Mouse (Mus musculus) cerebellum, adult 2 months (tissue): ENCODE results near the gene Cda.

Experiments used
- CTCF ChIP-seq: fragments of 200-500 bp; IDR thresholded peaks from 2 replicates; pipeline ENCODE4 v1.5.1; 2011; ENCODE audit warnings: low read depth, mild to moderate bottlenecking, control low read depth, low read length, moderate library complexity, borderline replicate concordance; ENCODE audit not compliant: insufficient read depth
- POLR2A ChIP-seq: fragments of 200-500 bp; IDR thresholded peaks from 2 replicates; pipeline ENCODE4 v1.6.1; 2011; ENCODE audit warnings: low read length, control low read depth, borderline replicate concordance; ENCODE audit not compliant: insufficient read depth

DNA sequence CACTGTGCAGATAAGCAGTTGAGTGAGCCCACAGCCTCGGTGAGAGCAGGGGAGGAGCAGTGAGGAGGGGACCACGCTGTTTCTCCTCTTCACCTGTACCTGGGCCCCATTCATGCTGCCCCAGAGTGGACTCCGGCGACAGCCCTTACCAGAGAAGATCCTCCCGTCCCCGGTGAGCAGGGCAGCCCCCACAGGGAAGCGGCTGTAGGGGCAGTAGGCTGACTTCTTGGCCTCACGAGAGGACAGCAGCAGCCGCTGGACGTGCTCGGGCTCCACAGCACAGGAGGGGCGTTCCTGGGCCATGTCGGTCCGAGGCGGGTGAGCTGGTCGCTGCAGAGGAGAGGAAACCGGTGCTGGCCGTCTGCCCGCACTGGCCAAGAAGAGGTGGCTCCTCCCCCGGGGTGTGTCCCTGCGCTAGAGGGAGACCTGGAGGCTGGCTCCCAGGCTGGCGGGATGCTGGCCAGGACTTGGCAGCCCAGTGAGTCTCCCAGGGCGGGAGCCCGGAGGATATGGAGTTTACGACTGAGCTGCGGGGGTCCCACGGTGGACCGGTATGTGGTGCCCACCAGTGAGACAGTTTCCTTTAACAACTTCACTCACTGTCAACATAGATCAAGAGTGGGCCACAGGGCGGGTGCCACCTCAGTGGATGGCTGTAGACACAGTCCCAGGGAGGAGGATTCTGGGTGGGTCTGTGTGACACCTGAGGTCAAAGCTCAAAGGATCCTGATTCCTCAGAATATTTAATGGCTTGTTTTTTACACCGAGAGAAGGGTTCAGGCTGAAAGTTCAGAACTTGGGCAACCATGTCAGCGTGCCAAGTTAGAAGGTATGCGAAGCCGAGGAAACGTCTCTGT is at the start of gene Cda:
- no peak for TF ChIP-seq CTCF
- no peak for TF ChIP-seq POLR2A
